Mouse (Mus musculus): ENCODE results near the gene Cldn6.

DNA sequence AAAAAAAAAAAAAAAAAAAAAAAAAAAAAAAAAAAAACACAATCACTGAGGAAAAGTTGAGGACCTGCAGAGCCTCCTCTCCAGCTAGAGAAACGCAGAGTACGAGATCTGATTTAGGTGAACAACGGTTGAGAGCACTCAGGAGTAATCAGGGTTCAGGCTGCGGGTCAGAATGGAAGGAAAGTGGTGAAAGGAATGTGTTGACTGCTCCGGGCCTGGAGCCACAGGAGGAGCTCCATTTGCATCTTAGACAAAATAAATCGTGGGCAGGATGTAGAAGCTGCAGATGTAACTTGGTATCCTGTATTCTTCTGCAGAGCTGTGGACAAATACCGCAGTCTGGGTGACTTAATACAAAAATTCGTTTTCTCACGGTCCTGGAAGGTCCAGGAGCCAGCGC, 33.2 kb upstream of the Cldn6 start:
- TF ChIP-seq CTCF (IDR thresholded peaks at IDR 0.05; ENCODE audit: extremely low read depth, insufficient read length, insufficient replicate concordance, low read depth, low read length) (no peak), POLR2A (IDR thresholded peaks at IDR 0.05; ENCODE audit: low read depth, low read length) (no peak)

All from small intestine, adult 2 months (tissue).